ENCODE assay signal across 17 mouse cellular contexts in the genomic region with DNA sequence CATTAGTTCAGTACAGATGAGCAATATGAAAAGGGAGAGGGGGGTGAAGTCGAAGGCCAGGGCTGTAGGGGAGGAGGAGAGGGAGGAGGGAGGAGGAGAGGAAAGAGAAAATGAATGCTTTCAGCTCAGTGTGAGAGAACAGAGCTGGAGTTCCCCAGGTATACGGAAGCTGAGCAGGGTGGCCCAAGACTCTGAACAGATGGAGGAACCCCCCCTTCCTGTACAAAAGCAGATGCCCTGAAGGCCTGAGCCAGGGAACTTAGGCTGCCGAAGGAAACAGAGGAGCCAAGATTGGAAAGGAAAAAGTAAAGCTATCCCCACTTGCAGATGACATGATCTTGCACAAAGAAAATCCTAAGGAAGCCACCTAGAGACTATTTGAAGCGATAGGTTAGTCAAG. TPM values are rescaled to one million over a fixed set of nuclear protein-coding genes. Genes with fewer than 3 reads are reported as not detected.
"Had no signal": no experiment of that assay in that cellular context is flagged by ENCODE, and none has a peak within 500 bp of the region (broad histone marks: within the 10 kb centered on the region; RNA-seq: fewer than 3 reads in every experiment).

No protein-coding gene starts in this region.

- H3K27me3 ChIP-seq: limb, embryonic 13.5 days; liver, embryonic 12.5 days; liver, embryonic 15.5 days had no signal

- H3K4me1 ChIP-seq: limb, embryonic 10.5 days; liver, embryonic 12.5 days; liver, embryonic 15.5 days had no signal

- DNase-seq: kidney, postnatal 14 days; kidney, postnatal 4 days; layer of hippocampus, adult 9-11 months; liver; lung, adult 2 months; lung, postnatal 14 days; lung, postnatal 4 days; midbrain, embryonic 14.5 days; thymus, adult 18-20 months; thymus, postnatal 36 days had no signal

- H3K4me3 ChIP-seq: limb, embryonic 10.5 days; limb, embryonic 13.5 days; liver, embryonic 12.5 days; liver, embryonic 15.5 days had no signal

- H3K9ac ChIP-seq: limb, embryonic 13.5 days; liver, embryonic 12.5 days; liver, embryonic 15.5 days had no signal

- H3K27ac ChIP-seq: limb, embryonic 10.5 days; limb, embryonic 13.5 days; liver, embryonic 12.5 days; liver, embryonic 15.5 days had no signal

- H3K4me2 ChIP-seq: limb, embryonic 13.5 days; liver, embryonic 12.5 days; liver, embryonic 15.5 days; midbrain, embryonic 11.5 days had no signal

- H3K36me3 ChIP-seq: limb, embryonic 10.5 days; limb, embryonic 13.5 days; liver, embryonic 12.5 days; liver, embryonic 15.5 days had no signal

- H3K9me3 ChIP-seq: limb, embryonic 10.5 days; limb, embryonic 13.5 days; liver, embryonic 12.5 days; liver, embryonic 15.5 days had no signal

- ATAC-seq: liver, embryonic 12.5 days had no signal

RNA-seq across cellular contexts. Expression of a gene that starts 20.8 kb away (rescaled TPM):
- total RNA-seq: megakaryocyte progenitor cell, adult 5-6 weeks; megakaryocyte-erythroid progenitor cell, adult 5-6 weeks had no signal
